Mouse (Mus musculus) common myeloid progenitor, adult 5-6 weeks (primary cell): Measurements from ENCODE around the gene Gli3. TPM values are rescaled to one million over a fixed set of nuclear protein-coding genes. Genes with fewer than 3 reads are reported as not detected.

Source experiments
- ATAC-seq: replicated peaks from 2 replicates; pipeline ENCODE4 v1.8.0; 2016; ENCODE audit warnings: low read depth, mild to moderate bottlenecking, moderate TSS enrichment, inconsistent platforms; ENCODE audit not compliant: poor library complexity, severe bottlenecking
- total RNA-seq: library from RNA; stranded (forward); fragments of 200-1000, 187-1606 nt; gene quantifications from 2 replicates; pipeline ENCODE4 v1.2.3, GENCODE M21; 2017

Gene Gli3
- total RNA-seq, 1 experiment from 2014 or later: 0.18 TPM

DNA sequence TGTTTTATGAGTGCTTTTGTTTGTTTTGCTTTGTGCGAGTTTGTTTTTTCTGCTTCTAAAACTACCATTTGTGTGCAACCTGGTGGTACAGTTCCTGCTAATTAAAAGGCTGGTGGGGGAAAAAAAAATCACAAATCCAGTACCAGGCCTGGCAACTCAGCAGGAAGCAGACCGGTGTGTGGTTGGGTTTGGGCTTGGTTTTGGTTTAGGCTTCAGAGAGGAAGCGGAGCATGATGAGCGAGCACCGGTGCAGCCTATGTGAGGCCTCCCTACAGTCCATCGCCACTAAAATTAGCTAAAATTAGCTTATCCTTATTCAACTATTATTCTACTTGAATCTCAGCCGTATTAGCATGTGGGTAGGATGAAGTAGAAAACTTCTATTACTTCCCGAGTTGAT lies 241.6 kb downstream of the Gli3 start:
- ATAC-seq: no peak; the same call in 1 of the 2 replicates

DNA sequence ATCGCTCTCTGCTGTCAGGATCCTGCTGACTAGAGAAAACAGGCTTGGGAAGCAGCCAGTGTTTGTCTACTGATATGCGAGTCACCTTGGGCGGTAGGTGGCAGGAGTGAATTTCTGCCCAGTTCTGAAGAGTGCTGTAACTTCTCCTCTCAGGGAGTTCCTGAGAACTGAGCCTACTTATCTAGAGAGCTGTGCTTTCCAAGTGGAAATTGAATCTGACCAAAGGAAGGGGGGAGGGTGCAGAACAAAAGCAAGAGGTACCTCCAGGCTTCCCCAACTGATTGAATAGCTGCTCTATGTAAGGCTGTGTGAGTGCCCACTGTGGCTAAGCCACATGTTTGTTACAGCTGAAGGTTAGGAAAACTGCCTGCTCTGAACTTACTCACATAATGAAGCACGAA lies 244.4 kb downstream of the Gli3 start:
- no peak for ATAC-seq

DNA sequence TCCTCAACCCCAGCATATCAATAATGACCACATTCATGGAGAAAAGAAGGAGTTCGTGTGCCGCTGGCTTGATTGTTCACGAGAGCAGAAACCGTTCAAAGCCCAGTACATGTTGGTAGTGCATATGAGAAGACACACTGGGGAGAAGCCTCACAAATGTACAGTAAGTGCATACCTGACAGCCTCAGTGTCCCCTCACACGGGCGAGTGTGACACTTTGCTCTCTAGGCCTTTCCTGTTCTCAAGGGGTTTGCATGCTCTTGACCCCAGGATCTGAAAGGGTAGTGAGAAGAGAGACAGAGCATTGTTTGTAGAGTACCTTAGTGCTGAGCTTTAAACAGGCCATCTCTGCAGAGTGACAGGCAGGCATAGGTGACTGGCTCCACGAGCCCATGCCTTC lies 250.5 kb downstream of the Gli3 start:
- no peak for ATAC-seq

DNA sequence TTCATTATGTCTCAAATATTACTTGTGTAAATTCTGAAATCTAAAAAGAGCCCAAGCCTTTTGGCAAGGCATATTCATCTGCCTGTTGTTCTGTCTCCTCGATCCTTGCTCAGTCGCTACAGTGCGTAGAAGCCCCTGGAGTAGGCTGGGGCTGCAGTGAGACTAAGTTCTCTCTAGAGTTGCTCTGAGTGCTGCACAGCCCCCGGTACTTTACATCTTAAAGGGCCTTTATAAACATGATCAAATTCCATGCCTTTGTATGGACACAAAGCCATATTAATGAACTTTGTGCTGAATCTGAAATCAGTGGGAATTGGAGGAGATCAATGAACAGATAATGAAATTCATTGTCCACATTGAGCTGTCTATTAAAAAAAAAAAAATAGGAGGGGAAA lies 251.3 kb downstream of the Gli3 start:
- no peak for ATAC-seq

DNA sequence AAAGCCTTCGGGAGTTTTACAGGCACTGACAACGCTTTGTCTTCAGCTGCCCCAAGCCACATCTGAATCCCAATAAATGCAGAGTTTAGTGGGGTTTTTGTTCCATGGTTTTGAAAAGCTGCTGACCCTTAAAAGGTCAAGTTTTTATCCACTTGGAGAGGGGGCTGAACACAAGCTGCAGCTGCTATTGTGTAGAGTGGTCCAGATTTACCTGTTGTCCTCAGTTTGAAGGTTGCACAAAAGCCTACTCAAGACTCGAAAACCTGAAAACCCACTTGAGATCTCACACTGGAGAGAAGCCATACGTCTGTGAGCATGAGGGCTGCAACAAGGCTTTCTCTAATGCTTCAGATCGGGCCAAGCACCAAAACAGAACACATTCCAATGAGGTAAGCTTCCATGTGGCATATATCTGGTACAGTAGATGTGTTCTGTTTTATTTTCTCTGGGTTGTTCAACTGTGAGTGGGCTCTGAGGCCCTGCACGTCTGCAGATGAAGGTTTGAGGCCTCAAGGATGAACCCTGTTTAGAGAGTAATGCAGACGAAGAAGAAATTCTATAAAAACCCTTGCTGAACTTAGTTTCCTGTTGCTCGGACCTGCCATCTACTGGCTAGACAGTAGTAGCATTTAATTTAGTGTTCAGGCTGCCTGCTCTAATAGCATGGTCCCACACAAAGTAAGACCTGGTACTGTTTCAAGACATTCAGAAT lies 251.8 kb downstream of the Gli3 start:
- ATAC-seq: peak; percentile 71

DNA sequence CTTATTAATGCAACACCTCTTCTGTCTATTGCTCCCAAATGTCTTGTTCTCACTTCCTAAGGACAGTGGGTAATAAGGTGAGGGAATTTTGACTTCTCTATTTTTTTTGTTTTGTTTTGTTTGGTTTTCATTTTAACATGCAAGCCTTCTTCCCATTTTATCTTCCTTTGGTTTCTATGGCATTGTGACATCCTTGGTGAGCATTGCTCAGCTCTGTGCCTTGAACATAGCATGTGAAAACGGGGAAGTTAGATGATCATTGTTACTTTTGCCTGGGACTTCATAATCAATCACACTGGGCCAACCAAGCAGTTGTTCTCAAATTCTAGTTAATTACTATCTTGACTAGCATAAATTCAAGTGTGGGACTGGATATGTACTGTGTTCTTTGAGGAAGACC lies 258.4 kb downstream of the Gli3 start:
- ATAC-seq: no peak

DNA sequence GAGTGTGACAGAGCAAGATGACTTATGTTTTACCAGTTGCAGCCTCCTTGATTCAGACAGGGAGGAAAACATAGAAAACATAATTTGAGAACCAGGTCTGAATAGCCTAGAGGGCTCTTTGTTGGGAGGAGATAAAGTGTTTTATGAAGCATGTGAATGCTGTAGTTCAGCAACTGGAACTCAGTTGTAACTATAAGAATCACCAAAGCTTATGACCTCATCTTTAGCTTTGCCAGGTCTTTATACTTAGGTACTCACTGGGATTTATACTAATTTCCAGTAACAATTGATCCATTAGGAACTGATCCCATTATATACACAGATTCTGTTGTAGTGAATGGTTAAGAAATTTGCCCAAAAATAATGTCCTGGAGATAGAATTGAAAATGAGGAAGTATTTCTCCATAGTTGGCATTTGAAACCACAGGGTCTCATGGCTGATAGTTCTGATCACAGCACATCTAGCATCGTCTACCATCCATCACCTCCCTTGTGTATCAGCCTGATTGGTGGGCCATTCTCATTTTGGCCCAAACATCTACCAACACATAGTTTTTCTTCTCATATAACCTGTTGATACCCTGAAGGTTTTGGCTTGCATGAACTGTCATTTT lies 259.8 kb downstream of the Gli3 start:
- no peak for ATAC-seq

DNA sequence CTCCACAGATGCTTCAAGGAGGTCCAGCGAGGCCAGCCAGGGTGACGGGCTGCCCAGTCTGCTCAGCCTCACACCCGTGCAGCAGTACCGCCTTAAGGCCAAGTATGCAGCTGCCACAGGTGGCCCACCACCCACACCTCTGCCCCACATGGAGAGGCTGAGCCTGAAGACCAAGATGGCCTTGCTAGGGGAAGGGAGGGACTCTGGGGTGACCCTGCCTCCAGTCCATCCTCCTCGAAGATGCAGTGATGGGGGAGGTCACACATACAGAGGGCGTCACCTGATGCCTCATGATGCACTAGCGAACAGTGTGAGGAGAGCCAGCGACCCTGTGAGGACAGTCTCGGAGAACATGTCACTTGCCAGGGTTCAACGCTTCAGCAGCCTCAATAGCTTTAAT lies 261.7 kb downstream of the Gli3 start:
- no peak for ATAC-seq

DNA sequence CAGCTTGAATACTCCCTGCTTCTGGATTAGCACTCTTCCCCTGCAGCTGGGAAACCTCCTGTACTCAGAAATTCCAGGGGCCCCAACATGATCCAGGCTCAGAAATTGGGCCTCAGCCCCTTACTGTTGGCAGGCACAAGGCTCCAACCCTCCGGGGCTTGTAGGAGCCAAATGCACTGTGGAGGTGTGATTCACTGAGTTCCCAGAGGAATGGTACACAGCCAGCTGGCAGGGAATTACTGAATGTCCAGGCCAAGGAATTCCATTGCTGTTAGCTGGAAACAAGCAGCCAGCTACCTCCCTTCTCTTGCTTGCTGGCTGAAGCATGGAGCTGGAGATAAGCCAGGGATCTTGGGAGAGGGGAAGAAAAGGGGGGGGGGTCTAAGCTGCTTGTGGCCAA lies 278.7 kb downstream of the Gli3 start:
- no peak for ATAC-seq

DNA sequence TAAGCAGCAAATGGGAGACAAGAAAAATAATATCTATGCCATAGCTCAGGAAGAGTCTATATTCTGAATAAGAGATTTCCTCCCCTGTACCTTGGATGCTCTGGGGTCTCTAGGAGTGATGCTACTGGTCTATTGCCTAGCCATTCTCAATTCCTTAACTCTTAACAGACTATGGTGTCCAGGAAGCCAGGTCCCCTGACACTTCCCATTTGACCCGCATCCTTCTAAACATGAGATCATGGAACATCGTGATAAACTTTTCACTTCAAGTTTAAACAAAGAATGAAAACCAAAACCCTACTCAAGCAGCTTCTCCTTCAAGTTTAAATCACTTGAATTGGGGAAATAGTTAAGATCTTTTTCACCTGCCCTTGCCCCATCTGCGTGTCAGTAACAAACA lies 279.3 kb downstream of the Gli3 start:
- no peak for ATAC-seq

DNA sequence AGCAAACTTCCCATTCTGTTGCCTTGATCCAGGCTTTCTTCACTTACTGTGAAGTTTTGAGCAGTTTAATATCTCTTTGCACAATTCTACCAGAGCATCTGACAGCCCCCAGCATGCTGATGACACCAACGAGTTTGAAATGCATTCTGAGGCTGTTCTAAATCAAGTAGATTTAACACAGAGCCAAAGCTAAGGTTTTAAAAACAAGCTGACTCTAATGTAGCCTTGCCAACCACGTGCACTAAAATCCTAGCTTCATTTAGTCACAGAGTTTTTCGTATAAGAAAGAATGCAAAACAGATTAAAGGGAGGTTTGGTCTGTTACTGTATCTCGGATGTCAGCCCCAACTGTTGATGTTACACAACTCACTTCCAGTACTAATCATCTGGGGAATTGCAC lies 279.7 kb downstream of the Gli3 start:
- ATAC-seq: no peak

DNA sequence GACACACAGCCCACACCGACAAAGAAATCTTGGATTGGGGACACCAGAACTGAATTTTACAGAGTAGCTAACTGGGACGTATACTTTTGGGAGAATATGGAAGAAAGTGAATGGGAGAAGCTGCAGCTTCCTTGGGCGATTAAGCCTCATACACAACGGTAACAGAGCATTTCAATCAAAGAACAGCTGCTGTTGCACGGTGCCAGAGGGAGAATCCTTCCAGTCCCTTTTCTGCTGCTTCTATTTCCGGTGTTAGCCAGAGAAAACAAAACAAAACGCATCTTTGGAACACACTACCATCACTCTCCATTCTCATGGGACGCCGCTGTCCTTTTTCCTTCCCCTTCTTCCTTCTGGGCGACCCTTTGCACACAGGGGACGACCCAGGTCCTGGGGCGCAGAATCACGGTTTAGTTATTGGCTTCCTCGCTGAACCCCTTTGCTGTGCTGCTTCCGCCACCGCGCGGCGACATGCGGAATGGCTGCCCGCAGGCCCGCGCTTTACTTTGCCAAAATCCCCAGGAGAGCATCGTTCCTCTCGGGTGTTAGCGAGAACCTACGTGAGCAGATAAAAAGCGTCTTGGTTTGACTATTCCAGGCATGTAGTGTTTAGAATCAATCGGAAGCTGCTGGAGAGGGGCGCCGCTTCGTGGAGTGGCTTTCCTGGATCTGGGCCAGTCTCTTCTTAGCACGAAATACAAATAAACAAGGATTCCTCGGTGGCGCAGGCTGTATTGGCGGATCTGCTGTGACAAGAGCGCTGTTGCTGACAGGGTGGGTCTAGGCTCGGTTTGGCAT lies 296.0 kb downstream of the Gli3 start:
- ATAC-seq: peak; percentile 84

DNA sequence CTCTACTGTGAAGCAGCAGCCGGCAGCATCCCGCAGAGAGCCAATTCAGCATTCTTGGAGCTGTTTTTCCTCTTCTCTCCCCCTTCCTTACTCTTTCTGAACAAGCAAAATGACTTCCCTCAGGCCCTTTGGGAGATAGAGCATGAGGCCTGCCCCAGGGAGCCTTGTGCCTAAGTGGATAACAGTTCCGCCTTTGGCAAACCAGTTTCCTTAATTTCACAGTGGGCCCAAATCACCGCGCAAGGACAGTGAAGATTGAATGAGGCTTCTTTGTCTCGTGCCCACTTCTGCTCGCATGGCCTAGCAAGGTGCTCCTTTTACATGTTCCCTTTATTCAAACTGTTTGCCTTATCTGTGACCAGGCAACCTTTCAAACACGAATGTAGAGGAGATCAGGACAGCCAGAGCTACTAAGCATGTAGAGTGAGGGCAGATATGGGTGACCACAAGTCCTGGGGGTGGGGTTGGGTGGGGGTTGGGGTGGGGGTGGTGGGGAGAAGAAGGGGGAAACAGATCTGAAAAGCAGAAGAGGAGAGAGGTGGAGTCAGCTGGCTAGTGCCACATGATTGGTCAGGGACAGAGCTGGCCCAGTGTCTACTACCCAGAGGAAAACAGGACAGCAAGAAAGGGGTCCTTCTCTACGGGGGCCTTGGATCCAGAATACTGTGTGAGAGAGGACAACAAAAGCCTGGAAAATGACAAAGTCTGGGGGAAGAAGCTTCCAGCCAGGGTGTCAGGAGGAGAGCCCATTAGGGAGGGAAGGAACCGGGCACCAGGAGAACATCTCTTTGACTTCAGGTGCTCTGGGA lies 296.8 kb downstream of the Gli3 start:
- ATAC-seq: peak; percentile 69

DNA sequence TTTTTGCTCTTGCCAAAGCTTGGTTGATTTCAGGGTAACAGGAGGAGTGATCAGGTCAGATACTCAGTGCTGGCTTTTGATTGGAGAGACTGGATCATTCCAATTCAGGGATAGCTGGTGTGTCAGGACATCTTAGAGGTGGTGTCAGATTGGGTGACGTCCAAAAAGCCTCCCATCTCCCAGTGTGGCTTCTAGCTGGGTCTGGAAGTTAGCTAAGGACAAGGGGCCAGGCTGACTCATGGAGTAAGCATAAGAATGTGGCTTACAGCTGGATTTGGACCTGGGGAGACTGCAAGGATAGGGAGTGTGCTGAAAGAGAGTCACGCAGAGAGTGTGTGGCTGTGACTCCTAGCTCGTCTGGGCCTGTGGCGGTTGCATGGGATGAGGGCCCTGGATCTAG lies 299.3 kb downstream of the Gli3 start:
- ATAC-seq: no peak

DNA sequence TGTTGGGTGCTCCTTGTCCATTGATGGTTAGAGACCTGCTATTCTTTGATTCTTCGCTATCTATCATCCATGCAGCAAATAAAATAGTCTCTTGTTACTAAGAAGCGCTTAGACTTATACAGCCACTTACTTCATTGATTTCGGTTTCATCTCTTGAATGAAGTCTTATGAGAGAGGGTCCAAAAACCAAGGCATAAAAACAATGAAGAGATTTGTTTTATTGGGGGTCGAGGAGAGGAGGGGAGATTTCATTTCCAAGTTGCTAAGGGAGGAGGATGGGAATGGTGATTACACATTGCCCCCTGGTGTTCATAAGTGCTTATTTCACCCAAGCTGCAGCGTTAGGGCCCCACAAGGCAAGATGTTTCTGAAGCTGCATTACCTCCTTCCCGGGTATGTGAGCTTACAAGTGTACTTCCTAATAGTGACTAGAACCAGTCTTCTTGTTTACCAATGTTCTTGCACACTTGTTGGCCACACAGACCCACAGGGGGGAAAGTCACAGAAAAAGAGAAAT lies 299.9 kb downstream of the Gli3 start:
- peak; percentile 54 for ATAC-seq

DNA sequence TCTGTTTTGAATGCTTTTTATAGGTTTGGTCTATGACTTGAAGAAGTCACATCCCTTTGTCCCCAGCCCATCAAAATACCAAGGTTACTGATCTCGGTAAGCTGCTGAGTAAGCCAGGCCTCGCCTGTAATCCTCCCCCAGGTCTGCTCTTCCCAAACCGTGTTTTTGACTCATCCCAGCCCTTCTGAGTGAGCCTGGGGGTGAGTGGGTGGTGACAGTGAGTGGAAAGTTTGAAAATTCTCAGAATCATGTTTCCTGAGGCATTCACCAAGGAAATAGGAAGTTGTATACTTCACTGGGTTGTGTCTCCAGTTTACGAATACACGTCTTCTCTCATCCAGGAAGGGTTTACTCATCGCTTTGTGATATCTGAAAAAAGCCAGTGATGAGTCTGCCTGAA lies 314.6 kb downstream of the Gli3 start:
- ATAC-seq: no peak
